Mouse (Mus musculus): ENCODE results near the gene Icosl.
"Not testable (repeated sequence)": the region's sequence is repeated elsewhere in the genome, so short reads cannot be mapped to it uniquely, and the experiment has no call there.

Gene Icosl

GRCm38 (mm10) chr10:78069101-78070011 is at the start of gene Icosl:
Gene Icosl (plus strand): TSS chr10:78069302.
- peak; percentile 87 for DNase-seq (ENCODE audit: low spot score)

DNA sequence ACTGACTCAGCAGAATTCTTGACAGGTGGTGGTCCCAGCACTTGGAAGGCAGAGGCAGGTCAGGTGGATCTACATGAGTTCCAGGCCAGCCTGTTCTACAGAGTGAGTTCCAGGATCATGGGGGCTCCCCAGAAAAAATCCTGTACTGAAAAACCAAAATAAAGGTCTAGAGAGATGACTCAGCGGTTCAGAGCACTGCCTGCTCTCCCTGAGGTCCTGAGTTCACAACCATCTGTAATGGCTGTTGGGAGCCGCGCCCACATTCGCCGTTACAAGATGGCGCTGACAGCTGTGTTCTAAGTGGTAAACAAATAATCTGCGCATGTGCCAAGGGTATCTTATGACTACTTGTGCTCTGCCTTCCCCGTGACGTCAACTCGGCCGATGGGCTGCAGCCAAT is 49.1 kb upstream of the Icosl start:
- DNase-seq (ENCODE audit: low spot score): not testable (repeated sequence)

- not testable (repeated sequence) for DNase-seq (ENCODE audit: low spot score)
These were observed 43.6 kb upstream of the Icosl start for GRCm38 (mm10) chr10:78025453-78025852.

GRCm38 (mm10) chr10:78028129-78028528 is 41.0 kb upstream of the Icosl start:
- DNase-seq (ENCODE audit: low spot score): peak; percentile 59

DNA sequence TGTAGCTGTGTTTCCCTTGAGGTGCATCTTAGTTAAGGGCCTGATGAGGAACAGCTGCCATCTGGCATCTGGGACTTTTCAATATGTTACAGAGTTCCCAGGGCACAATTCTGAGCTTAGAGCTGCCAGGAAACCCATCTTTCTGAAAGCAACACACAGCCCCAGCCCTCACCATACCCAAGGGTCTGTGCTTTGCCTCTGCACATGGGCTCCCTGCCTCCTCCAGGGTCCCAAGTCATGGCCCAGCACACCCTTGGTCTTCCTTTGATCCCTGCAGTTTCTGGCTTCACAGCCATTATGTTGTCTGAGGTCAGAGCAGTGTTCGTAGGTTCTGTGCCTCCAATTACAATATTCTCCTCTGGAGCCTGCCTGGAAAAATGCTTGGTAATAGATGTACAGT is 40.0 kb upstream of the Icosl start:
- DNase-seq (ENCODE audit: low spot score): no peak

DNA sequence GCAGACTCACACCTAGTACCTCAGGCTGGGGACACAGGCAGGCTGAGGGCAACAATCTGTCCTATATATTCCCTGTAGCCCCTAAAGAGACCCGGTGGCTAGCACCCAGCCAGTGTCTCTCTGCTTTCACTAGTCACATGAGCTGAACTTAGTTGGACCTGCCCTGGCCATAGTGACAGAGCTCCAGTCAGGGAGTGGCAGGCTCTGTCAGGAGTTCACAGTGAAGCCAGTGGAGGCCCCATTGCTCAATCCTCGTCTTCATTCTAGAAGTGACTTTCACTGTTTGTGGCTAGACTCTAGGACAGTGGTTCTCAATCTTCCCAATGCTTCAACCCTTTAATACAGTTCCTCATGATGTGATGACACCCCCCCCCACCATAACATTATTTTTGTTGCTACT is 37.1 kb upstream of the Icosl start:
- DNase-seq (ENCODE audit: low spot score): no peak

- no peak for DNase-seq (ENCODE audit: low spot score)
These were observed 32.0 kb upstream of the Icosl start for GRCm38 (mm10) chr10:78037139-78037538.

DNA sequence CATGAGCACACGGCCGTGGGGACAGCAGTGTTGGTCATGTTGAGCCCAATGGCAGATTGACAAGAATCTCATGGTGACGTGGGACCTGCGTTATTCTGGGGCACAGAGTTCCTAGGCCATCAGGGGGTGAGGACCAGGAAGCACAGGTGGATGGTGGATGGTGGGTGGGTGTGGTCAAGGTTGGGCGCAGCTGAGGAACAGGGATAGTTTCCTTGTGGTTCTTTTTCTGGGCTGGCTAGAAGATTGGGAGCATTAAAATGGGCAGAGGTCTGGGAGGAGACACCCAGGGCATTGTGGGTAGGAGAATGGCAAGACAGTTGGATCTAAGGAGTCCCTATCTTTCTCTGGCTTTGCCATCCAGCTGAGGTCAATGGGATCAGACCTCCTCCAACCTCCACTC is 27.5 kb upstream of the Icosl start, which contains the start of gene Dnmt3l:
Dnmt3l (plus strand) TSS at position 301 of the 400 bp plus-strand sequence.
- DNase-seq (ENCODE audit: low spot score): no peak

DNA sequence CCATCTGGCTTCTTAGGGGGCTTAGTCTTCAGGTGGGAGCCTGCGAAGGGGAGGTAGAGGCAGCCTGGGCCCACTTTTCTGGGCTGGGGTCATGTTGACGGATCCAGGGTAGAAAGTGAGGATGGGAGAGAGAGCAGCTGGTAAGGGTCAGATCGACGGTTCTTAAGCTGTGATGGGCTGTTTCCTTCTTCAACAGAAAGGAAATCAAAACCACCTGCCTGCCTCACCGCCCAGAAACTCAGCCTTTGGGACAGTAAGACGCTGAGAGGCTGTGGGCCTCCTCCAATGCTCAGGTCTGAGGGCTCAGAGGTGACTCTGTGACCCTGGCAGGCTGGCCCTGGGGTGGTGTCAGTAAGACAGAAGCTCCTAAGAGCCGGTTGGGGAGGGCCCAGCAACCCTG is 27.0 kb upstream of the Icosl start:
- DNase-seq (ENCODE audit: low spot score): no peak

DNA sequence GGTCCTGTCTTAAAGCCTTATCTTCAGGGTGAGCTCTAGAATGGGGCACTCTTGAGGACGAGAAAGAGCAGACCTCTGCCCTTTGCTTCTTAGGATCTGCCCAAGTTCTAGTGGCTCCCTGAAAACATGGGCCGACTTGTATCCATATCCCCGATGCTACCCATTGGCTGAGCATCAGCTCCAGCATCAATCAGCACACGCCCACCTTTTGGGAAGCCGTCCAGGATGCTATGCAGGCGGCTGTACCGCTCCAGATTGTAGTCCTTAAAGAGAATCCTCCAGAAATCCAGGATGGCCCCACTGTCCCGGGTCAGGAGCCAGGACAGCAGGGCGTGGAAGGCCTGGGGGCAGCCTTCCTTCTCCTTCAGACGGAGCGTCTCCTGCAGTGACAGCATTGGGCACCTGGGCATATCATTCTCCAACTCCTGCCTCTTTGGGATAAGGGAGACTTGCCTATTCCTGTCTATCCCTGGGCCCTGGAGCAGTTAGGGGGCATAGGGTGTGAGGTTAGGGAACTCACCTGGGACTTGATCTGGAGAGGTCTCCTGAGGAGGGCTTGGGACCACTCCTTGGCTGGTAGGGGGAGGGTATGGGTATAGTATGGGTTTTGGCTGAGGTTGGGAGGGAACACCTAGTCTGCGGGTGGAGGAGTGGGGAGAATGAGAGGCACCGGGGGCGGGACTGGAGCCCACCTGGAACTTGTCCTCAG is 26.3 kb upstream of the Icosl start:
- DNase-seq (ENCODE audit: low spot score): no peak

DNA sequence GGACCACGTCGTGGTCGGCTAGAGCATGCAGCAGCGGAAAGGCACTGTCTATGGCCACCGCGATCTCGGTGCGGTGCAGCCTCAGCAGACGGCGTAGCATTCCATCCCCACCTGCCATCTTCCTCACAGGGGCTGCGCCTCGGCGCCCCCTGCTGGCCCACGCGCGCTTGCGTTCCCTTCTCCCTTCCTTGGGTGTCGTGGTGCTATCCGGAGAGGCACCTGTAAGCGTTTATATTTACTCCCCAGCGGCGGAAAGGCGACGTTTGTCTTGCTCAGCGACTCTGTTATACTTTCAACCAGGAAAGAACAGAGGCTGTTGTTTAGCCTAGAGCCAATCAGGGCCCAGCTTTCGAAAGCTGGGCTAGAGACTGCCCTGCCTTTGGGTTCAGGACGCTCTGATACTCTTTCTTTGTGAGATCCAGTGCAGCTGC is 25.7 kb upstream of the Icosl start, which contains the start of gene Aire:
Aire (minus strand) TSS at position 205 of the 431 bp plus-strand sequence.
- peak; percentile 70 for DNase-seq (ENCODE audit: low spot score)

DNA sequence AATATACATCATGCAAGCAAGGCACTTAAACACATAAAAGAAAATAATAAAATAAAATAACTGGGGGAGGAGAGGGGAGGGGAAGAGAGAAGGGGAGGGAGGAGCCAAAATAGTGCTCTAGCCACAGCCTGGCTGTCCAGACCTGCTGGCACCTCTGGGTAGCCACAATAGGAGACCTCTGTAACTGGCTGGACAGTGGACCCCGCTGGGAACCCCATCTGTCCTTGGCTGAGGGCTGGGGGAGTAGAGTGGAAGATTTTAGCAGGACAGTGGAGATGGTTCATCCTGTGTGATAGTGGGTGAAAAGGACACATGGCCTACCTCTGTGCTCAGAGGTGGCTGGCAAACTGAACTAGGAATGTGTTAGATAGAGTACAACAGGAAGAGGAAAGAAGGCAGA is 24.6 kb upstream of the Icosl start:
- no peak for DNase-seq (ENCODE audit: low spot score)

DNA sequence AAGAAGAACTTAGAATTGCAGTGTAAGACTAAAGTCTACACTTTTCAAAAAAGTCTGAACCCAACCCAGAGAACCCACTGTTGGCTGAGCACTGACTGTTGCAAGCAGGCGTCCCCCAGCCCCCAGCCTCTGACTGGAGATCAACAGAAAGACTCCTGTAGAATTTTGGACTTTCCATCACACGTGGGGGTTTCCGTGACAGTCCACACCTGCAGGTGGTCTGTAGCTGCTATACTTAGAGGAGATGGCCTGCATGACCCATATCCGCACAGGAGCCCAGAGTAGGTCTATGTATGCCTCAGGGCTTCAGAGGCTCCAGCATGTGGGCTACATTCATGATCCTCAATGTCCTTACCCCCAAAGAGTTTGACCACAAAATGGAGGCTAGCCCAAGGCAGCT is 22.7 kb upstream of the Icosl start:
- no peak for DNase-seq (ENCODE audit: low spot score)

DNA sequence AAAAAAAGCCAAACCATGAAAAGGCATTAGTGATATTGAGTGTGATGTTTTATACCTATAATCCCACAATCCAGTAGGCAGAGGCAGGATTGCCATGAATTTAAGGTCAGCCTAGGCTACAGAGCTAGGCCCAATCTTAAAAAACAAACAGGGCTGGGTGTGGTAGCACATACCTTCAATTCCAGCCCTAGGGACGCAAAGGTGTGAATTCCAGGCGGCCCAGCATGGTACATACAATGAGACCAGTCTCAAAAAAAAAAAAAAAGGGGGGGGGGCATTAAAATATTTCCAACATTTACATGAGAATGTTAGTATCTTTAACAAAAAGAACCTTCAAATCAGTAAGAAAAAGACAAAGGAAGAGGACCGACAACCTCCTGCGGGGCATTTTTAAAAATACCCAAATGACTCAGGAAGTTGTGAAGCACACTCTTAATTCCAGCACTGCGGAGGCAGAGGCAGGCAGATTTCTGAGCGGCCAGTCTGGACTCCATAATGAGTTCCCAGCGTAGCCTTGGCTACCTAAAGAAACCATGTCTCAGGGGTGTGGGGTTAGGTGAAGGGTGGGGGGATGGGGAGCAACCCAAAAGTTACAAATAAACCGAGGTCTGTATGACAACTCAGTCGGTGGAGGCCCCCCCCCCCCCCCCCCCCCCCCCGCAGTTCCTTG is 20.9 kb upstream of the Icosl start:
- no peak for DNase-seq (ENCODE audit: low spot score)

GRCm38 (mm10) chr10:78049519-78050035 is 19.5 kb upstream of the Icosl start:
- no peak for DNase-seq (ENCODE audit: low spot score)

DNA sequence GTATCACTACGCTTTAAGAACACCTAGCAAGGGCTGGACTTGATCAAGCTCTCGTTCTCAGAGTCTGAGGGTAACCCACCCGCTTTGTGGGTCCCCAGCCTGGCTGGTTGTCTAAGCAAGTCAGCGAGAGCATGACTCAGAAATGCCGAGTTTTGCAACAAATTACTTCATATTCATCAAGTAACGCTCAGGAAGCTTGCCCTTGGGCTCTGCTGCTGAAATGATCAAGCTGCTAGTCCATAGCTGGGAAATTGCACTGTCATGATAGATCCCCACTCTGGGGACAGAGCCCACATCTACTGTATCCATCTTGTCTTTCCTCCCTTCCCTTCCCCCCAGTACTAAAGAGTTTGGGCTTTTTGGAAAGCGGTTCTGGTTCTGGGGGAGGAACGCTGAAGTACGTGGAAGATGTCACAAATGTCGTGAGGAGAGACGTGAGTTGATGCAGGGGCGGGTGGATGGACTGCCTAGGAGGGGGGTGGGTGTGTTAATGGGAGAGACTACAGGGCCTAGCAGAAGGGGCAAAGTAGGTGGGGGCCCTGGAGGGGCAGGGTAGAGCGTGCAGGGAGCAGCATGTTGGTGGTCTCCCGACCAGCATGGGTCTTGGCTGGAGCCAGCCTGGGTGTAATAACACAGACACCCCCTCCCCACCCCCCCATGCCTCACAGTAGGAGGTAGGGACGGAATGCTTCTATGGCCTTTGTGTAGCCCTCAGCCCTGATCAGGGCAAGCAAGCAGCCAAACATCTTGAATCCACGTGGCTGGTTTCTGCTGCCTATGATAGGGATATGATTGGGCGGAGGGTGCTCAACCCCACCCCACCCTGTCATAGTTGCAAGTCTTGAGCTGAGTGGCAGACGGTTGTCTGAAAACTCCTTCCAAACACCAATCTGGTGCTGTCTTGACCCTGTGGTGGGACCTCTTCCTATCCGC is 14.2 kb upstream of the Icosl start:
- no peak for DNase-seq (ENCODE audit: low spot score)

DNA sequence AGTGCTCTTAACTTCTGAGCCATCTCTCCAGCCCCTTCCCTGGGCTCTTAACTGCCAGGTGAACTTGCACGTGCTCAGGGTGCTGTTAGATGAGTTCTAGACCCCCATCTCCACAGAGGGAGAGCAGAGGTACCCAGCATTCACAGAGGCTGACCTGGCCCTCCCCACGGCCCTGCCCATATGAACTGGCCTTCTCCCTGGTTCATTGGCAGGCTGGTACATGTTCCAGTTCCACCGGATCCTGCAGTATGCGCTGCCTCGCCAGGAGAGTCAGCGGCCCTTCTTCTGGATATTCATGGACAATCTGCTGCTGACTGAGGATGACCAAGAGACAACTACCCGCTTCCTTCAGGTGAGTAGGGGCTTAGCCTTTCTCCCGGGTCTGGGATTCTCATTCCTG is 12.0 kb upstream of the Icosl start:
- no peak for DNase-seq (ENCODE audit: low spot score)

GRCm38 (mm10) chr10:78063122-78063521 is 6.0 kb upstream of the Icosl start:
- DNase-seq (ENCODE audit: low spot score): no peak

DNA sequence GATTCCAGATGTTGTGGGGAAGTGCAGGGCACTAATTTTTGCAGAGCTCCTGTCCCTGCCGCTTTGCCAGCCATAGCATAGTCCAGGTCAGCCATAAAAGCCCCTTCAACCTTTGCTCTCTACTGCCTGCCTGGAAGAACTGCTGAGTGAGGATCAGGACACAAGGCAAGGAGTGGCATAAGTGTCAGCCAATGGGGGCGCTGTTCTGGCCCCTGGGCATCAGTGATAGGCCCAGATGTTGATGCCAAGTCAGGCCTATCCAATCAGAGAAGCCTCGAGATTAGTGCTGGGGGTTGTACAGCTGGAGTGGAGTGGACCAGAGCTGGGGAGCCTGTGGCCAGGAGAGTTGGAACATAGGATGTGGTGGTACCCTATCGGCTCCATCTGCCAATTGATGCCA is 1.9 kb upstream of the Icosl start:
- DNase-seq (ENCODE audit: low spot score): no peak

DNA sequence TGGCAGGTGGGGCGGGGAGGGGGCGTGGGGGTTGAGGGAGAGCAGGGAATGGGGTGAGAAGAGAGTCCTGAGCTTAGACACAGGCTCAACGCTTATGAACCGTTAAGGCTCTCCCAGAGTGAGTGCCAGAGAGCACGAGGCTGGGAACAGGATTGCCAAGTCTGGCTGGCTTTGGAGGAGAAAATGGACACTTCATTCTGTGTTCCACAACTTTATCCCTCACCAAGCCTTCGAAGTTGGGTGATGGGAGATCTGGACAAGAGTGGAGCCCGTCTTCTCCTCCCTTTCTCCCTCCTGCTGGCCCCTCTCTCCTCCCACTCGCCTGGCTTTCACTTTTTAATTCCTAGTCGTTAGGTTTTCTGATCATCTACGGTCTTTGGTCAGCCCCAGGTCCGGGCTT is 561 bp upstream of the Icosl start:
- no peak for DNase-seq (ENCODE audit: low spot score)

- no peak for DNase-seq (ENCODE audit: low spot score)
These were observed 5.0 kb downstream of the Icosl start for GRCm38 (mm10) chr10:78074151-78074550.
